Mouse (Mus musculus) frontal cortex, postnatal 25 days (tissue): ENCODE data around the gene Hist1h4f.
"Not testable (repeated sequence)": the region's sequence is repeated elsewhere in the genome, so short reads cannot be mapped to it uniquely, and the experiment has no call there.

Source experiments
- DNase-seq, 2 experiments: peaks; one replicate each; pipeline ENCODE4 v3.0.0; 2022; ENCODE audit warnings: low spot score in 2 of 2

The Hist1h4f gene

GRCm38 (mm10) chr13:23551146-23551834 is at the start of gene Hist1h4f:
Hist1h4f (minus strand) TSS chr13:23551648.
- peak; percentile 83 to 87 for DNase-seq

GRCm38 (mm10) chr13:23597957-23598356 is 46.5 kb upstream of the Hist1h4f start:
- peak; percentile 43 to 67 for DNase-seq

- DNase-seq: no peak
These were observed 44.3 kb upstream of the Hist1h4f start for GRCm38 (mm10) chr13:23595622-23596372.

GRCm38 (mm10) chr13:23595185-23595584 is 43.7 kb upstream of the Hist1h4f start:
- no peak for DNase-seq

- no peak for DNase-seq
These were observed 41.8 kb upstream of the Hist1h4f start for GRCm38 (mm10) chr13:23593051-23593770.

GRCm38 (mm10) chr13:23592614-23593013 is 41.2 kb upstream of the Hist1h4f start:
- DNase-seq: no peak

GRCm38 (mm10) chr13:23591886-23592285 is 40.4 kb upstream of the Hist1h4f start:
- not testable (repeated sequence) for DNase-seq

- DNase-seq: no peak
These were observed 39.8 kb upstream of the Hist1h4f start for GRCm38 (mm10) chr13:23591206-23591605.

GRCm38 (mm10) chr13:23586940-23587225 is 35.4 kb upstream of the Hist1h4f start:
- DNase-seq: no peak

- no peak for DNase-seq
These were observed 34.9 kb upstream of the Hist1h4f start for GRCm38 (mm10) chr13:23586099-23586939.

- DNase-seq: peak; percentile 42 to 50
These were observed 34.1 kb upstream of the Hist1h4f start for GRCm38 (mm10) chr13:23585442-23586098.

GRCm38 (mm10) chr13:23585029-23585441 is 33.6 kb upstream of the Hist1h4f start:
- DNase-seq: peak; percentile 52 to 53

GRCm38 (mm10) chr13:23584331-23584730 is 32.9 kb upstream of the Hist1h4f start:
- DNase-seq: no peak

- DNase-seq: no peak
These were observed 32.1 kb upstream of the Hist1h4f start for GRCm38 (mm10) chr13:23583387-23584068.

- no peak for DNase-seq
These were observed 31.0 kb upstream of the Hist1h4f start for GRCm38 (mm10) chr13:23582219-23583056.

- peak; percentile 97 to 99 for DNase-seq
These were observed 30.2 kb upstream of the Hist1h4f start, which contains the start of gene Hist1h4d for GRCm38 (mm10) chr13:23581408-23582218. Hist1h4d (plus strand) TSS chr13:23581598.

- DNase-seq: no peak
These were observed 26.4 kb upstream of the Hist1h4f start for GRCm38 (mm10) chr13:23577835-23578234.

- DNase-seq: no peak
These were observed 25.6 kb upstream of the Hist1h4f start for GRCm38 (mm10) chr13:23576906-23577639.
